Mouse (Mus musculus): Measurements from ENCODE around the gene Pcgf1. TPM values are rescaled to one million over a fixed set of nuclear protein-coding genes. Genes with fewer than 3 reads are reported as not detected.

The Pcgf1 gene
- total and polyA plus RNA-seq, 2 experiments: 4.1 to 10.8 TPM

GRCm38 (mm10) chr6:83043561-83043960 is 34.1 kb upstream of the Pcgf1 start:
- no peak for DNase-seq (ENCODE audit: extremely low read depth, low read depth, low spot score)
- WGBS: 90% methylated on average over 6 of the region's 6 CpGs
- Histone ChIP-seq H3K4me1 (ENCODE audit: control insufficient read depth, insufficient read depth, low read length) (peaks cover 2% of the 10 kb centered on the region; the same call in 1 of the 2 replicates), H3K27me3 (ENCODE audit: control insufficient read depth, insufficient read depth, low read length) (no peaks in the 10 kb centered on the region), H3K36me3 (ENCODE audit: control insufficient read depth, insufficient read depth, low read length) (no peaks in the 10 kb centered on the region), H3K79me2 (ENCODE audit: control insufficient read depth, insufficient read depth, low read length) (no peaks in the 10 kb centered on the region), H3K27ac (replicated peaks; ENCODE audit: insufficient read depth, low read depth, low read length) (no peak overlapping the region), H3K4me3 (ENCODE audit: insufficient read depth, low read depth, low read length) (no peak overlapping the region), H3K9ac (ENCODE audit: low read depth, low read length) (no peak overlapping the region)
- no peak for TF ChIP-seq CTCF (IDR thresholded peaks at IDR 0.05; ENCODE audit: low read depth, low read length)
- no peak for TF ChIP-seq POLR2A (IDR thresholded peaks at IDR 0.05; ENCODE audit: extremely low read depth, insufficient read depth, low read length)

DNA sequence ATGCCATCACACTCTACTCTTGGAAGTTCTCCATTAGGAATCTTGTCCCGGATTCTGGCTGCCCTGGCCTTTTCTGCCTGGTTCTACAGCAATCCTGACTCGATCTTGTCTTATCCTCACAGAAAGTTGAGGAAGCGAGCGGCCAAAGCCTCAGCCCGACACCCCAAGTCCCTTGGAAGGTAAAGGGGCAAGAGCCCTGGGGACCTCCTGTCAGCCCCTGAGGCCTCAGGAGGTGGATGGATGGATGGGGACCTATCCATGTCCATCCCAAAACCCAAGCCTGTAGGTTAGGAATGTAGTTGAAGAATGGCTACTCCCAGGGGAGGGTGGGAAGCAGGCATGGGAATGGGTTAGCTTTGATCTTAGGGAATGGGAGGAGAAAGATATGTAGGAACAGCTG is 33.7 kb upstream of the Pcgf1 start:
- DNase-seq (ENCODE audit: extremely low read depth, low read depth, low spot score): no peak
- 95% methylated on average over 5 of the region's 5 CpGs for WGBS

GRCm38 (mm10) chr6:83044742-83045141 is 32.9 kb upstream of the Pcgf1 start:
- Histone ChIP-seq H3K27ac (replicated peaks; ENCODE audit: insufficient read depth, low read depth, low read length) (no peak overlapping the region), H3K4me3 (ENCODE audit: insufficient read depth, low read depth, low read length) (no peak overlapping the region), H3K79me2 (ENCODE audit: control insufficient read depth, insufficient read depth, low read length) (no peaks in the 10 kb centered on the region), H3K4me1 (ENCODE audit: control insufficient read depth, insufficient read depth, low read length) (no peaks in the 10 kb centered on the region), H3K9ac (ENCODE audit: low read depth, low read length) (no peak overlapping the region), H3K36me3 (ENCODE audit: control insufficient read depth, insufficient read depth, low read length) (no peaks in the 10 kb centered on the region), H3K27me3 (ENCODE audit: control insufficient read depth, insufficient read depth, low read length) (no peaks in the 10 kb centered on the region)
- 72% methylated on average over 9 of the region's 9 CpGs for WGBS
- TF ChIP-seq CTCF (IDR thresholded peaks at IDR 0.05; ENCODE audit: low read depth, low read length) (no peak), POLR2A (IDR thresholded peaks at IDR 0.05; ENCODE audit: extremely low read depth, insufficient read depth, low read length) (no peak)
- peak; percentile 30 for DNase-seq (ENCODE audit: extremely low read depth, low read depth, low spot score)

More for the DNA sequence above, 33.7 kb upstream of the Pcgf1 start:
- H3K4me3 ChIP-seq (ENCODE audit: insufficient read depth, low read depth, low read length): no peak overlapping the region
- H3K36me3 ChIP-seq (ENCODE audit: control insufficient read depth, insufficient read depth, low read length): no peaks in the 10 kb centered on the region
- no peak for TF ChIP-seq CTCF (IDR thresholded peaks at IDR 0.05; ENCODE audit: low read depth, low read length)
- no peak for TF ChIP-seq POLR2A (IDR thresholded peaks at IDR 0.05; ENCODE audit: extremely low read depth, insufficient read depth, low read length)
- no peaks in the 10 kb centered on the region for H3K4me1 ChIP-seq (ENCODE audit: control insufficient read depth, insufficient read depth, low read length)
- H3K9ac ChIP-seq (ENCODE audit: low read depth, low read length): no peak overlapping the region
- no peaks in the 10 kb centered on the region for H3K27me3 ChIP-seq (ENCODE audit: control insufficient read depth, insufficient read depth, low read length)
- H3K27ac ChIP-seq (replicated peaks; ENCODE audit: insufficient read depth, low read depth, low read length): no peak overlapping the region
- H3K79me2 ChIP-seq (ENCODE audit: control insufficient read depth, insufficient read depth, low read length): no peaks in the 10 kb centered on the region

DNA sequence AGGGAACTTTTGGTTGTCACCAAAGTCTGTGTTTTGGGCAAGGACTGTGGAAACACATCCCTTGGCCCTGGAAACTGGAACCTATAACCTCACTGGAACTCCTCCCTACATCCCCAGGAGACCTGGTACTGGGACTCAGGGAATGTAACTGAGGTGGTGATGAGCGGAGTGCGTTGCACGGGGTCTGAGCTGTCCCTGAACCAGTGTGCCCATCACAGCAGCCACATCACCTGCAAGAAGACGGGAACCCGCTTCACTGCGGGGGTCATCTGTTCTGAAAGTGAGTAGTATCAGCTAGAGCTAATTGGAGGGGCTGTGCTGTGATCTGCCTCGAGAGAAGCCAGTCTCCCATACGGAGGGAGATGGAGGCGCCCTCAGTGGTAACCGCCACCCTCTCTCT is 28.3 kb upstream of the Pcgf1 start:
- Histone ChIP-seq H3K4me3 (ENCODE audit: insufficient read depth, low read depth, low read length) (no peak overlapping the region), H3K79me2 (ENCODE audit: control insufficient read depth, insufficient read depth, low read length) (peaks cover 3% of the 10 kb centered on the region; the same call in 1 of the 2 replicates), H3K9ac (ENCODE audit: low read depth, low read length) (no peak overlapping the region), H3K27me3 (ENCODE audit: control insufficient read depth, insufficient read depth, low read length) (no peaks in the 10 kb centered on the region), H3K36me3 (ENCODE audit: control insufficient read depth, insufficient read depth, low read length) (no peaks in the 10 kb centered on the region; the same call in 1 of the 2 replicates), H3K4me1 (ENCODE audit: control insufficient read depth, insufficient read depth, low read length) (peaks cover 5% of the 10 kb centered on the region; the same call in 1 of the 2 replicates), H3K27ac (replicated peaks; ENCODE audit: insufficient read depth, low read depth, low read length) (no peak overlapping the region)
- TF ChIP-seq CTCF (IDR thresholded peaks at IDR 0.05; ENCODE audit: low read depth, low read length): no peak
- 74% methylated on average over 10 of the region's 10 CpGs for WGBS
- no peak for DNase-seq (ENCODE audit: extremely low read depth, low read depth, low spot score)

DNA sequence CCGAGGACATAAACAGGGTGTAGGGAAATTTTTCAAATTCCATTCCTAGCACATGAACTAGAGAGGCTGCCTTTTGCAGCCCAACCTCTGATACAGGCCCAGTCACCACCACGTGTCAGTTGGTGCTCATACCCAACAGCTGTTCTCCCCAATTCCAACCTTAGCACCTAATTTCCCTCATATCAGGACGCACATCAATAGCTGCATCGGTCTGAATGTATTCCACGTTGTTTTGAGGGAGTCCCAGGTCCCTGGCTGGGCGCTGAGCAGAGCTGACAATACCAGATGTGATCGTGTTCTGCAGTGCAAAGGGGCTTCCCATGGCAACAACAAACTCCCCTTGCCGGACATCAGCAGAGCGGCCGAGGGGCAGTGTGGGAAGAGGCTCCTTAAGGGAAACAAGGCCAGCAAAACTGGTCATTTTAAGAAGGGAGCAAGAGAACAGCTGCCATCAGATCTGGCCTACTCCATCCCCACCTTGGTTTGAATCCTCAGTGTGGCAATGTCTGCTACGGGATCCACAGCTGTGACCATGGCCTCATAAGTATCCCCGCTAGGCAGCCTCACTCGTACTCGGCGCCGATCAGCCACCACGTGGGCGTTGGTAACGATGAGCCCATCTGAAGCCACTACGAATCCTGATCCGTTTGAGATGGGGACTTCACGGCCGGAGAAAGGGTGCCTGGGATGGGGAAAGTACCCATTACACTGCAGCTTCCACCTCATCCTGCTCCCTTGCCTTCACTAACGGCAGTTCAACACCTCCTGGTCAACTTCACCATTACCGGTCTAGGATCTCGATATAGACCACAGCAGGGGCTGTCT is 24.3 kb upstream of the Pcgf1 start:
- Histone ChIP-seq H3K79me2 (ENCODE audit: control insufficient read depth, insufficient read depth, low read length) (peaks cover 17% of the 10 kb centered on the region; the same call in 1 of the 2 replicates), H3K4me1 (ENCODE audit: control insufficient read depth, insufficient read depth, low read length) (peaks cover 16% of the 10 kb centered on the region), H3K9ac (ENCODE audit: low read depth, low read length) (peak overlapping the region; percentile 71), H3K36me3 (ENCODE audit: control insufficient read depth, insufficient read depth, low read length) (peaks cover 8% of the 10 kb centered on the region), H3K4me3 (ENCODE audit: insufficient read depth, low read depth, low read length) (peak overlapping the region; percentile 92), H3K27ac (replicated peaks; ENCODE audit: insufficient read depth, low read depth, low read length) (no peak overlapping the region), H3K27me3 (ENCODE audit: control insufficient read depth, insufficient read depth, low read length) (no peaks in the 10 kb centered on the region)
- DNase-seq (ENCODE audit: extremely low read depth, low read depth, low spot score): no peak
- 14% methylated on average over 26 of the region's 26 CpGs for WGBS
- TF ChIP-seq CTCF (IDR thresholded peaks at IDR 0.05; ENCODE audit: low read depth, low read length) (no peak), POLR2A (IDR thresholded peaks at IDR 0.05; ENCODE audit: extremely low read depth, insufficient read depth, low read length) (no peak)

Measured in liver, adult 2 months (tissue).